Mouse (Mus musculus): Measurements from ENCODE around the gene Vps4a. TPM values are rescaled to one million over a fixed set of nuclear protein-coding genes. Genes with fewer than 3 reads are reported as not detected.

The Vps4a gene
- polyA plus RNA-seq, 1 experiment: 34.1 TPM

DNA sequence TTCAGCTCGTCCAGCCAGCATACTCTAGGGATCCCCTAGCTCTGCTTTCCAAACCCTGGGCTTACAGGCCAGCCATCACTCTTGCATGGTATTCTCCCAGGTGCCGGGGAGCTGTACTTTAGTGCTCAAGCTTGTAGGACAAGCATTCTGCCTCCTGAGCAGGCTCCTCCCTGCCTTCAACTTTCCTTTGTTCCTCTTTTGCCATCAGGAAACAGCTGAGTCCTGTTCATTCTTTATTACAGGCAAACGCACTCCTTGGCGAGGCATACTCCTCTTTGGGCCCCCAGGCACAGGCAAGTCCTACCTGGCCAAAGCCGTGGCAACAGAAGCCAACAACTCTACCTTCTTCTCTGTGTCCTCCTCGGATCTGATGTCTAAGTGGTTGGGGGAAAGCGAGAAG lies 9.6 kb downstream of the Vps4a start:
- no peak for TF ChIP-seq GATA1 (IDR thresholded peaks at IDR 0.05; ENCODE audit: low read length)

DNA sequence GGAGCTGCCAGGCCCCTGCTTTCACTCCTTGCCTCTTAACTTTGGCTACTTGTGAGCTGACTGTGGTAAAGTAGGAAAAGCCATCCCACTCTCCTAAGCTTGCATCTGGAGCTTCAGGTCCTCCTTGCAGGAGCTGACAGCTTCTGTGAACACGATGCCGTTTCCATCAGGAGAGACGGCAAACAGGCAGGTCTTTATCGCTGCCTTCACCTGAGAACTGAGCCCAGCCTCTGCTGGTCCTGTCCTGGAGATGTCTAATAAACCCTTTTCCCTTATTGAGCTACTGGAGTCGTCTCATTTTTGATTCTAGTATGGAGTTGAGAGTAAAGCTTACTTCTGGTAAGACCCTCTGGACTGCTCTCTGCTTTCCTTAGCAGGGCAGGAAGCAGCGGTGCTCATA lies 14.5 kb downstream of the Vps4a start:
- TF ChIP-seq GATA1 (IDR thresholded peaks at IDR 0.05; ENCODE audit: low read length): no peak

DNA sequence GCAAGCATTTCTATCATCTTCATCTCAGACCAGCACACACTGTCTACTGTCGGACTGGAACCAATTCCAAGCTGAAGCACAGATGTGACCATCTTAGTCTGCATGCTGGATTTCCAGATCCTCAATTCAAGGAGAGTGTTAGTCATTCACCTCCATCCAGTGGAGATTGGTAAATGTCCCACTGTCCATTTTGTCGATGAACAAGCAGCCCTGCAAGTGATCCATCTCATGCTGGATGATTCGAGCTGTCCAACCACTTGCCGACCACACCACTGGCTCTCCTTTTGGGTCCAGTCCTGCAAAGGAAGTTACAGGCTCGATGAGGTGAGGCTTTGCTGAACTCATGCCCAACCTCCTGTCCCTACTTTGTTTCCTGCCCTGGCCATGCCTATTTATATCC lies 16.0 kb downstream of the Vps4a start:
- TF ChIP-seq GATA1 (IDR thresholded peaks at IDR 0.05; ENCODE audit: low read length): no peak

- TF ChIP-seq GATA1 (IDR thresholded peaks at IDR 0.05; ENCODE audit: low read length): no peak
These were observed 17.3 kb downstream of the Vps4a start, which contains the start of gene Pdf for GRCm38 (mm10) chr8:107048061-107048941. TSS of gene Pdf (minus strand) at chr8:107048614.

DNA sequence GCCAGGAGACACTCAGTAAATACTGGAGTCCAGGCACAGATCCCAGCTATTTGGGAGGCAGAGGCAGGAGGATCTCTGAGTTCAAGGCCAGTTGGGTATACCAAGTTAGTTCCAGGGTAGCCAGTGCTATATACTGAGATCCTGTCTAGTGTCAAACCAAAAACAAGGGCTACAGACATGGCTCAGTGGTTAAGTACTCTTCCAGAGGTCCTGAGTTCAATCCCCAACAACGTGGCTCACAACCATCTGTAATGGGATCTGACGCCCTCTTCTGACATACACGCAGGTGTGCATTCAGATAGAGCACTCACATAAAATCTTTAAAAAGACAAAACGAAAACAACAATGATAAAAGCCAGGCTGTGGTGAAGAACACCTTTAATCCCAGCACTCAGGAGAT lies 18.5 kb downstream of the Vps4a start:
- TF ChIP-seq GATA1 (IDR thresholded peaks at IDR 0.05; ENCODE audit: low read length): no peak

- TF ChIP-seq GATA1 (IDR thresholded peaks at IDR 0.05; ENCODE audit: low read length): no peak
These were observed 21.0 kb downstream of the Vps4a start for GRCm38 (mm10) chr8:107052046-107052445.

- no peak for TF ChIP-seq GATA1 (IDR thresholded peaks at IDR 0.05; ENCODE audit: low read length)
These were observed 25.3 kb downstream of the Vps4a start, which contains the start of the genes Cog8 and Nip7 for GRCm38 (mm10) chr8:107056076-107056972. TSS of gene Cog8 (minus strand) at chr8:107056689. TSS of gene Nip7 (plus strand) at chr8:107056877.

- no peak for TF ChIP-seq GATA1 (IDR thresholded peaks at IDR 0.05; ENCODE audit: low read length)
These were observed 25.9 kb downstream of the Vps4a start for GRCm38 (mm10) chr8:107056973-107057369.

DNA sequence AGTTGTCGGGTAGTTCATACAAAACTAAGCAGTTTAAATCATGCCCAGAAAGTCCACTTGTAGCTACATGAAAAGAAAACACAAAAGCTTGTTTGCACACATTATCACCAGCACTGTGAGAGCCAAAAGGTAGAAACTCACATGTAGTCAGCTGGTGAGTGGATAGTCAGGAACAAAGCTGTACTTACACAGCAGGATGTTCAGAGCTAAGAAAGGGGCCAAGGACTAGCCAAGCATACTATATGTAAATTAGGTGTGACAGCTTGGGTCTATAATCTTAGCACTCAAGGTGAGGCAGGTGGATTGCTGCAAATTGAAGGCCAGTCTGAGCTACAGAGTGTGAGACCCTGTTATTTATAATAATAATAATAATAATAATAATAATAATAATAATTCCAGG lies 31.6 kb downstream of the Vps4a start:
- no peak for TF ChIP-seq GATA1 (IDR thresholded peaks at IDR 0.05; ENCODE audit: low read length)

GRCm38 (mm10) chr8:107065511-107066496 lies 34.8 kb downstream of the Vps4a start, which contains the start of gene Tmed6:
TSS of gene Tmed6 (minus strand) at chr8:107065644.
- no peak for TF ChIP-seq GATA1 (IDR thresholded peaks at IDR 0.05; ENCODE audit: low read length)

- no peak for TF ChIP-seq GATA1 (IDR thresholded peaks at IDR 0.05; ENCODE audit: low read length)
These were observed 42.7 kb downstream of the Vps4a start for GRCm38 (mm10) chr8:107073706-107074105.

DNA sequence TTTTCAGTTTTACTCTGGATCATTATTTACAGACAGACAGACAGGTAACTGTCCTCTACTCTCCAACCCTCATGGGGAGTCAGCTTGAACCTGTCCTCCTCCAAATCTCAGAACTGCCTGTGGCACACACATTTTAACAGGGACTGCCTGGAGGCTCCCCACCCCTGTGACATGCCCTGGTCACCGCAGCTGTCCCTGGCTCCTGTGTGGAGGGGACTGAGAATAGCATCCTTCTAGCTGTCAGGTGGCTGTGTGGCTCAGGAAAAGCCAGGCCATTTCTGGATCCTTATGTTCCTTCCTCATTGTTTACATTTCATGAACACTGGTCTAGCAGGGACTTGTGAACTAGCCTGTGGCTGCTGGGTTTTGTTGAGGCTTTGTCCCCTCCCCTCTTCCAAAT lies 43.1 kb downstream of the Vps4a start:
- TF ChIP-seq GATA1 (IDR thresholded peaks at IDR 0.05; ENCODE audit: low read length): no peak

GRCm38 (mm10) chr8:107076239-107076888 lies 45.3 kb downstream of the Vps4a start:
- no peak for TF ChIP-seq GATA1 (IDR thresholded peaks at IDR 0.05; ENCODE audit: low read length)

GRCm38 (mm10) chr8:107085358-107085757 lies 54.3 kb downstream of the Vps4a start:
- no peak for TF ChIP-seq GATA1 (IDR thresholded peaks at IDR 0.05; ENCODE audit: low read length)

Data from G1E-ER4 (cell line).